Mouse (Mus musculus): ENCODE data around the gene Neurog2. TPM values are rescaled to one million over a fixed set of nuclear protein-coding genes. Genes with fewer than 3 reads are reported as not detected.

The Neurog2 gene
- polyA plus RNA-seq, 1 experiment from 2014 or later = 0.26 TPM

- 73% methylated on average over 22 of the region's 22 CpGs for WGBS
- H3K4me3 ChIP-seq = no peak overlapping the region
These were observed 29.0 kb downstream of the Neurog2 start for GRCm38 (mm10) chr3:127661646-127662531.

DNA sequence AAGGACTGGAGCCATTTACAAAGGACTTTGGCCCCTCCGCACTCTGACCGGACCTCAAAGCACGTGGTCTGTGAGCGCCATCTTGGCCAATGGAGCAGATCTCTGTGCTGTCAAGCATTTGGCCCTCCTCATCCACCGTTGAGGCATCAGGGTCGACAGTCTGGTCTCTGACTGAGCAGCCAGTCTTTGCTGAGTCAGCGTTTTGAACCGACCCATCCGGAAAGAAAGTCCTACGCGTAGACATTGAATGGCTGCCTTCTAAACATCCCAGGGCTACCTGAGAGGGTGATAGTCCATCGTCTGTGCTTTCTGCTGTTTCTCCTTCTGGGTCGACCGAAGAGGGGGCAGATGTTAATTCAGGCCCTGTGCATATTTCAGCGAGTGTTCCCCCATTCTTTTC lies 46.8 kb downstream of the Neurog2 start:
- Histone ChIP-seq H3K4me3 (no peak overlapping the region), H3K27ac (no peak overlapping the region), H3K4me1 (no peaks in the 10 kb centered on the region), H3K9me3 (no peaks in the 10 kb centered on the region), H3K27me3 (ENCODE audit: insufficient read depth, poor library complexity, severe bottlenecking) (no peaks in the 10 kb centered on the region), H3K36me3 (no peaks in the 10 kb centered on the region)
- DNase-seq (ENCODE audit: low spot score) = no peak
- WGBS = 85% methylated on average over 15 of the region's 15 CpGs

More at GRCm38 (mm10) chr3:127661646-127662531, 29.0 kb downstream of the Neurog2 start:
- H3K4me1 ChIP-seq = no peaks in the 10 kb centered on the region
- DNase-seq (ENCODE audit: low spot score) = no peak
- H3K27me3 ChIP-seq (ENCODE audit: insufficient read depth, poor library complexity, severe bottlenecking) = no peaks in the 10 kb centered on the region
- H3K9me3 ChIP-seq = no peaks in the 10 kb centered on the region
- no peaks in the 10 kb centered on the region for H3K36me3 ChIP-seq
- H3K27ac ChIP-seq = no peak overlapping the region

Other genes starting within 250 kb of the Neurog2 start
- 25.8 and 36.2 TPM in 2 replicates for gene Ank2, start 133.8 kb upstream of the Neurog2 start, polyA plus RNA-seq (2016; fragmentation: Nextera tagmentation; extraction: Ambion mirVana)
- 56.6 and 57.3 TPM in 2 replicates for gene Larp7, start 79.8 kb upstream of the Neurog2 start, polyA plus RNA-seq (2016; fragmentation: Nextera tagmentation; extraction: Ambion mirVana)
- 13.4 and 14.0 TPM in 2 replicates for gene Zgrf1, start 79.6 kb upstream of the Neurog2 start, polyA plus RNA-seq (2016; fragmentation: Nextera tagmentation; extraction: Ambion mirVana)
- gene Alpk1, start 147.4 kb downstream of the Neurog2 start, polyA plus RNA-seq (2016; fragmentation: Nextera tagmentation; extraction: Ambion mirVana) = 0.92 and 1.0 TPM in 2 replicates
- 2.0 and 2.6 TPM in 2 replicates for gene Tifa, start 156.7 kb downstream of the Neurog2 start, polyA plus RNA-seq (2016; fragmentation: Nextera tagmentation; extraction: Ambion mirVana)
- 38.2 and 58.5 TPM in 2 replicates for gene Ap1ar, start 204.4 kb downstream of the Neurog2 start, polyA plus RNA-seq (2016; fragmentation: Nextera tagmentation; extraction: Ambion mirVana)